Mouse (Mus musculus): ENCODE measurements at regions not wholly inside any gene's neighbourhood (a gene's known extent, or its start where the extent isn't known, plus 50 kb on each side); places are given as distances from the start of the nearest gene placed in this dataset.

- no peaks in the 10 kb centered on the region for H3K9me3 ChIP-seq (replicated peaks; ENCODE audit: control insufficient read depth, low read length)
- no peak overlapping the region for H3K9ac ChIP-seq (ENCODE audit: low read depth, low read length)
- no peaks in the 10 kb centered on the region for H3K4me1 ChIP-seq (ENCODE audit: control insufficient read depth, insufficient read depth, low read length)
- no peaks in the 10 kb centered on the region for H3K36me3 ChIP-seq (ENCODE audit: control insufficient read depth, insufficient read depth, low read length)
- 83% methylated on average over 5 of the region's 5 CpGs for WGBS (ENCODE audit: insufficient replicate concordance)
- no peak for ATAC-seq (replicated peaks; ENCODE audit: insufficient number of reproducible peaks, low FRiP score, low TSS enrichment)
- no peak overlapping the region for H3K4me2 ChIP-seq
- H3K27me3 ChIP-seq (ENCODE audit: control insufficient read depth, insufficient read depth, low read length) = no peaks in the 10 kb centered on the region; the same call in none of the 2 replicates
- no peak overlapping the region for H3K27ac ChIP-seq (ENCODE audit: low read depth, low read length)
- no peak overlapping the region for H3K4me3 ChIP-seq (ENCODE audit: low read depth, low read length)
Measured at GRCm38 (mm10) chr11:112910309-112910708, 128.3 kb downstream of the Sox9 start.

DNA sequence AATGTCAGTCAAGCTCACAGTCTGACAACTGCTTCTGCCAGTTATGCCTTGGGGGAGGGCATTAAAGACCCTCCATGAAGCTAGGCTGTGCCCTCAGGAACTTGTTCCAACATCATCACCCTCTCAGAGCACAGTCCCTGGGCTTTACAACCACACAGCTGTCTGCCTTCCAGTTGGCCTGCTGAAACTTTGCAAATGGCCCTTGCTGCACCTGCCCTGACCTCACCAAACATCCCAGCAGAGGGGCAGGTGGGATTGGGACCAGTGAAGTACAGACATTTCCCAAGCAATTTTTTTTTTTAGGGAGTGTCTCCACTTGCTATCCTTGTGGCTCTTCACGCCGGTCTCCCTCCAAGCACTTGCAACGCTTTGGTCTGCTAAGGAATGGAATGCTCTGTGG lies 130.9 kb downstream of the Sox9 start:
- no peak overlapping the region for H3K27ac ChIP-seq (ENCODE audit: low read depth, low read length)
- H3K27me3 ChIP-seq (ENCODE audit: control insufficient read depth, insufficient read depth, low read length) = peaks cover 2% of the 10 kb centered on the region
- no peaks in the 10 kb centered on the region for H3K36me3 ChIP-seq (ENCODE audit: control insufficient read depth, insufficient read depth, low read length)
- H3K9me3 ChIP-seq (replicated peaks; ENCODE audit: control insufficient read depth, low read length) = no peaks in the 10 kb centered on the region
- H3K4me3 ChIP-seq (ENCODE audit: low read depth, low read length) = no peak overlapping the region
- H3K9ac ChIP-seq (ENCODE audit: low read depth, low read length) = no peak overlapping the region
- H3K4me2 ChIP-seq = no peak overlapping the region
- ATAC-seq (replicated peaks; ENCODE audit: insufficient number of reproducible peaks, low FRiP score, low TSS enrichment) = no peak
- H3K4me1 ChIP-seq (ENCODE audit: control insufficient read depth, insufficient read depth, low read length) = no peaks in the 10 kb centered on the region
- 36% methylated on average over 3 of the region's 3 CpGs for WGBS (ENCODE audit: insufficient replicate concordance)

- ATAC-seq (replicated peaks; ENCODE audit: insufficient number of reproducible peaks, low FRiP score, low TSS enrichment) = no peak
- no peak overlapping the region for H3K27ac ChIP-seq (ENCODE audit: low read depth, low read length)
- H3K9ac ChIP-seq (ENCODE audit: low read depth, low read length) = no peak overlapping the region
- no peak overlapping the region for H3K4me2 ChIP-seq
- 81% methylated on average over 1 of the region's 1 CpGs for WGBS (ENCODE audit: insufficient replicate concordance)
- H3K9me3 ChIP-seq (replicated peaks; ENCODE audit: control insufficient read depth, low read length) = no peaks in the 10 kb centered on the region
- no peaks in the 10 kb centered on the region for H3K4me1 ChIP-seq (ENCODE audit: control insufficient read depth, insufficient read depth, low read length)
- no peak overlapping the region for H3K4me3 ChIP-seq (ENCODE audit: low read depth, low read length)
- H3K36me3 ChIP-seq (ENCODE audit: control insufficient read depth, insufficient read depth, low read length) = no peaks in the 10 kb centered on the region
- peaks cover 9% of the 10 kb centered on the region for H3K27me3 ChIP-seq (ENCODE audit: control insufficient read depth, insufficient read depth, low read length)
Measured at GRCm38 (mm10) chr11:112916923-112917322, 134.9 kb downstream of the Sox9 start.

DNA sequence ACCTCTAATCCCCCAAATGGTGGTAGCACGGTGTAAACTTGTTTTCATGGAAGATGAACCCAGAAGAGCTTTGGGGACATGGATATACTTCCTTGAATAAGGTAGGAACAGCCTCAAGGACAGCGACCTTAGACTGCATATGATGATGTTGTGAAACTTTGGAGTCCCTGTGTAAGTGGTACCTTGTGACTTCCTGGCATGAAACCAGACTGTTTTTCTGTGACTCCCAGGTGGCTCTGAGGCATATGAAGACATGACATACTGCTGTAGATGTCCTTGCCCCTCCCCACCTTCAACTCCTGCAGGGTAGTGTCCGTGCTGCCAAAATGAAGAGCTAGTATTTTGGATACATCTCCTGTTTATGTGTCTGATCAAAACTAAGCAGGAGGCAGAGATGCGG lies 138.1 kb downstream of the Sox9 start:
- Histone ChIP-seq H3K27ac (ENCODE audit: low read depth, low read length) (no peak overlapping the region), H3K4me3 (ENCODE audit: low read depth, low read length) (no peak overlapping the region), H3K27me3 (ENCODE audit: control insufficient read depth, insufficient read depth, low read length) (peaks cover 15% of the 10 kb centered on the region), H3K9me3 (replicated peaks; ENCODE audit: control insufficient read depth, low read length) (no peaks in the 10 kb centered on the region), H3K4me2 (no peak overlapping the region), H3K9ac (ENCODE audit: low read depth, low read length) (no peak overlapping the region), H3K4me1 (ENCODE audit: control insufficient read depth, insufficient read depth, low read length) (no peaks in the 10 kb centered on the region), H3K36me3 (ENCODE audit: control insufficient read depth, insufficient read depth, low read length) (no peaks in the 10 kb centered on the region)
- 80% methylated on average over 4 of the region's 4 CpGs for WGBS (ENCODE audit: insufficient replicate concordance)
- ATAC-seq (replicated peaks; ENCODE audit: insufficient number of reproducible peaks, low FRiP score, low TSS enrichment) = no peak

DNA sequence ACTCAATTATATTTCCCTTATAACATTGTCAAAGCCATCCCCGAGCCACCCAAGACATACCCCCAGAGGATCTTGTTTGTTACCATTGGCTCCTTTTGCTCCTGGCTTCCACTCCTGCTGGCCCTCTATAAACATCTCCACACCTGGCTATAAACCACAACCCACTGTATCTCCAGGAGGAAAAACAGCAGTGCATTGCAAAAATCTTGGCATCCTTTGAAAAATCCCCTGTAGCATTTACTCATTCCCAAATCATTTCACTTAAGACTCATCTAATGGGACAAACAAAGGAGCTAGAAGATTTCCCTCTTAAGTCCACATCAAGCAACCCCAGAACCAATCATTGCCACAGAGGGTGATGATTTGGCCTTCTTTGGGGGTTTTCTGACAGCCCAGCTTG lies 142.6 kb downstream of the Sox9 start:
- no peak for ATAC-seq (replicated peaks; ENCODE audit: insufficient number of reproducible peaks, low FRiP score, low TSS enrichment)
- Histone ChIP-seq H3K9me3 (replicated peaks; ENCODE audit: control insufficient read depth, low read length) (0 out of 2 replicates have a peak, but pooled peaks cover 4% of the 10 kb centered on the region), H3K4me3 (ENCODE audit: low read depth, low read length) (no peak overlapping the region), H3K27me3 (ENCODE audit: control insufficient read depth, insufficient read depth, low read length) (peaks cover 21% of the 10 kb centered on the region), H3K4me2 (no peak overlapping the region), H3K4me1 (ENCODE audit: control insufficient read depth, insufficient read depth, low read length) (no peaks in the 10 kb centered on the region), H3K27ac (ENCODE audit: low read depth, low read length) (no peak overlapping the region), H3K36me3 (ENCODE audit: control insufficient read depth, insufficient read depth, low read length) (no peaks in the 10 kb centered on the region), H3K9ac (ENCODE audit: low read depth, low read length) (no peak overlapping the region)
- WGBS (ENCODE audit: insufficient replicate concordance) = 64% methylated on average over 1 of the region's 1 CpGs

- Histone ChIP-seq H3K9ac (ENCODE audit: low read depth, low read length) (no peak overlapping the region), H3K9me3 (replicated peaks; ENCODE audit: control insufficient read depth, low read length) (0 out of 2 replicates have a peak, but pooled peaks cover 4% of the 10 kb centered on the region), H3K4me2 (no peak overlapping the region), H3K4me3 (ENCODE audit: low read depth, low read length) (no peak overlapping the region), H3K27me3 (ENCODE audit: control insufficient read depth, insufficient read depth, low read length) (peaks cover 19% of the 10 kb centered on the region), H3K27ac (ENCODE audit: low read depth, low read length) (no peak overlapping the region), H3K36me3 (ENCODE audit: control insufficient read depth, insufficient read depth, low read length) (no peaks in the 10 kb centered on the region), H3K4me1 (ENCODE audit: control insufficient read depth, insufficient read depth, low read length) (no peaks in the 10 kb centered on the region)
- 64% methylated on average over 6 of the region's 6 CpGs for WGBS (ENCODE audit: insufficient replicate concordance)
- ATAC-seq (replicated peaks; ENCODE audit: insufficient number of reproducible peaks, low FRiP score, low TSS enrichment) = no peak
Measured at GRCm38 (mm10) chr11:112925140-112925539, 143.1 kb downstream of the Sox9 start.

DNA sequence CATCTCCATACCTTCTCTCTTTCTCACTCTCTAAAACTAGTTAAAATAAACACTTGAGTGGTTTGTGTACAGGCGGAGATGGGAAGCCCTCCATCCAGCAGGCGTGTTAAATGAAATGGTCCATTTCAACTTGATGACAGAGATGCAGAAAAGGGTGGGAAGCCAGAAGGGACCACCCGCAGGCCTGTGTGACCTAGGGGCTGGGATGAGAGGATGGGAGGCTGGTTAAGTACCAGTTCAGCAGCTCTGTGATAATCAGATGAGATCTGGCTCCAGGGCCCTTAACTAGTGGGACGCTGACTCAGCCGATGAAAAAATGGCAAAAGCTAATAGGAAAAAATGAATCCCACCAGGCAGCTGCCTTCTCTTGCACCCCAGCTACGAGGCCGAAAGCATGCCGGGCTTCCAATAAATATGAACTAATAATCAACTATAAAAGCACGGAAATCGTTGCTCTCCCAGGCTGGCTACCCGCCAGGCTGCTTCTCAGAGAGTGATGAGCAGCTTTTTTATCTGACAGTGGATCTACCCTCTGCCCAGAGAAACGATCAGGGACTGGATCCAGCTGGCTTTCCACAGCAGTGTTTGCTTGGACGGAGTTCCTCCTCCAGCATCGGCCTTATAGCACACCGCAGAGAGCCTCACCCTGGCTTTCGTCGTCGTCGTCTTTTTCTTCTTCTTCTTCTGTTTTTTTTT lies 144.5 kb downstream of the Sox9 start:
- 76% methylated on average over 19 of the region's 19 CpGs for WGBS (ENCODE audit: insufficient replicate concordance)
- Histone ChIP-seq H3K9me3 (replicated peaks; ENCODE audit: control insufficient read depth, low read length) (0 out of 2 replicates have a peak, but pooled peaks cover 4% of the 10 kb centered on the region), H3K4me2 (no peak overlapping the region), H3K4me3 (ENCODE audit: low read depth, low read length) (no peak overlapping the region), H3K9ac (ENCODE audit: low read depth, low read length) (no peak overlapping the region), H3K4me1 (ENCODE audit: control insufficient read depth, insufficient read depth, low read length) (no peaks in the 10 kb centered on the region), H3K36me3 (ENCODE audit: control insufficient read depth, insufficient read depth, low read length) (no peaks in the 10 kb centered on the region), H3K27me3 (ENCODE audit: control insufficient read depth, insufficient read depth, low read length) (peaks cover 23% of the 10 kb centered on the region), H3K27ac (ENCODE audit: low read depth, low read length) (no peak overlapping the region)
- no peak for ATAC-seq (replicated peaks; ENCODE audit: insufficient number of reproducible peaks, low FRiP score, low TSS enrichment)

DNA sequence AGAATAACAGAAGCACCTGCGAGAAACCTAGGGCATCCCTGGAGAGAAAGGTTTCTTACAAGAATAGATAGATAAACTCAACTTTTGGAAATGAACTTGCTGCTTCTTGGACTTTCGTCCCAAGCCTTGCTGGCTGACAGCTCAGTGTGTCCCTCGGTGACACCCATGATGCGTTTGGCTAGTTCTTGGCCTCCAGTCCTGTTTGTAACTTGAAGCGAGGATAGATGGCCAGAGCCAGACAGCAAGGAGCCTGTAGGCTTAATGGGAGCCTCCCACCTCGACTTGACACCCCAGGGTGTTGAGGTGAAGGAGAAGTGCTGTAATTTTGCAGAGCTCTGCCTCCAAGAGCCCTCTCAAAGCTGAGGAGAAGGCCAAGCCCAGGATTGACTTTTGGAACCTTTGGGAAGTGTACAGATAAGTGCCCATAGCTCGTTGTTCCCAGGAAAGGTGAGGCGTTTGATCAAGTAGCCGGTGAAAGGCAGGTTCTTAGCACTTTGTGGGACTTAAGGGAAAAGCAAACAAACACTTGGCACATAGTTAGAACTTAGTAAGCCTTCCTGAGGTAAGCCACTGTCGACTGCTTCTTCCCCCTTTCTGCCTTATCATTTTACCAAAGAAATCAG lies 148.3 kb downstream of the Sox9 start:
- H3K9me3 ChIP-seq (replicated peaks; ENCODE audit: control insufficient read depth, low read length) = 0 out of 2 replicates have a peak, but pooled peaks cover 4% of the 10 kb centered on the region
- peaks cover 25% of the 10 kb centered on the region for H3K27me3 ChIP-seq (ENCODE audit: control insufficient read depth, insufficient read depth, low read length)
- no peak overlapping the region for H3K27ac ChIP-seq (ENCODE audit: low read depth, low read length)
- no peak overlapping the region for H3K4me3 ChIP-seq (ENCODE audit: low read depth, low read length)
- no peaks in the 10 kb centered on the region for H3K4me1 ChIP-seq (ENCODE audit: control insufficient read depth, insufficient read depth, low read length)
- ATAC-seq (replicated peaks; ENCODE audit: insufficient number of reproducible peaks, low FRiP score, low TSS enrichment) = no peak
- 29% methylated on average over 10 of the region's 10 CpGs for WGBS (ENCODE audit: insufficient replicate concordance)
- no peaks in the 10 kb centered on the region for H3K36me3 ChIP-seq (ENCODE audit: control insufficient read depth, insufficient read depth, low read length)
- no peak overlapping the region for H3K4me2 ChIP-seq
- no peak overlapping the region for H3K9ac ChIP-seq (ENCODE audit: low read depth, low read length)

GRCm38 (mm10) chr11:112938035-112938434 lies 156.0 kb downstream of the Sox9 start:
- no peak for ATAC-seq (replicated peaks; ENCODE audit: insufficient number of reproducible peaks, low FRiP score, low TSS enrichment)
- peaks cover 13% of the 10 kb centered on the region for H3K27me3 ChIP-seq (ENCODE audit: control insufficient read depth, insufficient read depth, low read length)
- WGBS (ENCODE audit: insufficient replicate concordance) = 84% methylated on average over 10 of the region's 10 CpGs

More at GRCm38 (mm10) chr11:112938035-112938434, 156.0 kb downstream of the Sox9 start:
- Histone ChIP-seq H3K4me2 (no peak overlapping the region), H3K9me3 (replicated peaks; ENCODE audit: control insufficient read depth, low read length) (no peaks in the 10 kb centered on the region), H3K9ac (ENCODE audit: low read depth, low read length) (no peak overlapping the region), H3K4me1 (ENCODE audit: control insufficient read depth, insufficient read depth, low read length) (no peaks in the 10 kb centered on the region), H3K27ac (ENCODE audit: low read depth, low read length) (no peak overlapping the region), H3K4me3 (ENCODE audit: low read depth, low read length) (no peak overlapping the region), H3K36me3 (ENCODE audit: control insufficient read depth, insufficient read depth, low read length) (no peaks in the 10 kb centered on the region)

All from heart, embryonic 11.5 days (tissue).